Mouse (Mus musculus) brain, embryonic 18.5 days (tissue): Measurements from ENCODE around the gene Sema4a.

Experiments used
- DNase-seq: peaks from one replicate; pipeline ENCODE4 v3.0.0-alpha.2; 2012; ENCODE audit warnings: low read depth, low spot score

The Sema4a gene

GRCm38 (mm10) chr3:88393776-88394375 lies 67.1 kb downstream of the Sema4a start:
- no peak for DNase-seq
